Mouse (Mus musculus) hindbrain, embryonic 13.5 days (tissue): Measurements from ENCODE around the gene Btbd16. TPM values are rescaled to one million over a fixed set of nuclear protein-coding genes. Genes with fewer than 3 reads are reported as not detected.

Experiments
- ATAC-seq: fragments of 200-750 bp; cut with Nextera tagmentation; 2 replicates; pipeline ENCODE4 v1.8.0; 2017; ENCODE audit warnings: moderate TSS enrichment; ENCODE audit not compliant: low FRiP score
- H3K27ac ChIP-seq: fragments of 300-500 bp; sonication (generic); 2 replicates; pipeline ENCODE4 v1.5.1; 2015; ENCODE audit warnings: inconsistent platforms, mild to moderate bottlenecking, moderate library complexity
- H3K27me3 ChIP-seq: fragments of 300-500 bp; sonication (generic); 2 replicates; pipeline ENCODE4 v1.6.1; 2015; ENCODE audit warnings: mild to moderate bottlenecking, inconsistent platforms
- H3K36me3 ChIP-seq: fragments of 300-500 bp; sonication (generic); 2 replicates; pipeline ENCODE4 v1.6.1; 2015; ENCODE audit warnings: mild to moderate bottlenecking, inconsistent platforms
- H3K4me1 ChIP-seq: fragments of 300-500 bp; sonication (generic); replicated peaks from 2 replicates; pipeline ENCODE4 v1.6.1; 2015; ENCODE audit warnings: inconsistent platforms
- H3K4me2 ChIP-seq: fragments of 300-500 bp; sonication (generic); 2 replicates; pipeline ENCODE4 v1.6.1; 2015; ENCODE audit warnings: inconsistent platforms, mild to moderate bottlenecking, moderate library complexity
- H3K4me3 ChIP-seq: fragments of 300-500 bp; sonication (generic); 2 replicates; pipeline ENCODE4 v1.5.1; 2015; ENCODE audit warnings: mild to moderate bottlenecking, inconsistent platforms
- H3K9ac ChIP-seq: fragments of 300-500 bp; sonication (generic); 2 replicates; pipeline ENCODE4 v1.6.1; 2015; ENCODE audit warnings: mild to moderate bottlenecking, inconsistent platforms
- H3K9me3 ChIP-seq: fragments of 300-500 bp; sonication (generic); 2 replicates; pipeline ENCODE4 v1.6.1; 2016; ENCODE audit warnings: inconsistent platforms
- WGBS: fragments of 180-500 bp; shearing (Covaris S2); methylation state at CpG from one replicate; pipeline ENCODE4 v1.1.7; 2015; 5-methylcytosine and 5-hydroxymethylcytosine counted together
- polyA plus RNA-seq: library from polyadenylated mRNA; unstranded; fragments of >200 nt; fragmentation: Nextera tagmentation; extraction: Ambion mirVana; gene quantifications from 2 replicates; pipeline ENCODE4 v1.2.1, GENCODE M21; 2015

Gene Btbd16
- polyA plus RNA-seq, 1 experiment from 2014 or later: 0.16 TPM

- H3K9me3 ChIP-seq: no peaks in the 10 kb centered on the region
- no peak for ATAC-seq
- H3K4me1 ChIP-seq: peaks cover 20% of the 10 kb centered on the region
- H3K36me3 ChIP-seq: no peaks in the 10 kb centered on the region
- WGBS: 30% methylated on average over 3 of the region's 3 CpGs
- no peak overlapping the region for H3K27ac ChIP-seq
- H3K9ac ChIP-seq: no peak overlapping the region
- H3K27me3 ChIP-seq: no peaks in the 10 kb centered on the region
- H3K4me2 ChIP-seq: no peak overlapping the region
- H3K4me3 ChIP-seq: no peak overlapping the region
Measured at GRCm38 (mm10) chr7:130855681-130856080, 81.8 kb downstream of the Btbd16 start.

GRCm38 (mm10) chr7:130857973-130858372, 84.1 kb downstream of the Btbd16 start:
- Histone ChIP-seq H3K4me3 (no peak overlapping the region), H3K4me2 (no peak overlapping the region), H3K9me3 (no peaks in the 10 kb centered on the region), H3K4me1 (peaks cover 38% of the 10 kb centered on the region), H3K27ac (no peak overlapping the region), H3K27me3 (no peaks in the 10 kb centered on the region), H3K9ac (no peak overlapping the region), H3K36me3 (no peaks in the 10 kb centered on the region)
- 68% methylated on average over 6 of the region's 6 CpGs for WGBS
- ATAC-seq: no peak

- no peaks in the 10 kb centered on the region for H3K9me3 ChIP-seq
- H3K4me3 ChIP-seq: no peak overlapping the region
- H3K27ac ChIP-seq: no peak overlapping the region
- H3K4me2 ChIP-seq: no peak overlapping the region
- no peak overlapping the region for H3K9ac ChIP-seq
- H3K36me3 ChIP-seq: no peaks in the 10 kb centered on the region
- H3K4me1 ChIP-seq: peaks cover 38% of the 10 kb centered on the region
- 15% methylated on average over 5 of the region's 5 CpGs for WGBS
- ATAC-seq: no peak
- no peaks in the 10 kb centered on the region for H3K27me3 ChIP-seq
Measured at GRCm38 (mm10) chr7:130859926-130860325, 86.1 kb downstream of the Btbd16 start.

GRCm38 (mm10) chr7:130860721-130861142, 86.9 kb downstream of the Btbd16 start:
- Histone ChIP-seq H3K27me3 (no peaks in the 10 kb centered on the region), H3K9me3 (no peaks in the 10 kb centered on the region), H3K4me2 (no peak overlapping the region), H3K27ac (peak overlapping the region; percentile 73), H3K9ac (peak overlapping the region; percentile 51; the same call in 1 of the 2 replicates), H3K4me1 (peaks cover 35% of the 10 kb centered on the region), H3K4me3 (no peak overlapping the region), H3K36me3 (no peaks in the 10 kb centered on the region)
- WGBS: 14% methylated on average over 11 of the region's 11 CpGs
- ATAC-seq: 0 out of 2 replicates have a peak, but pooled peaks have one; percentile 4

GRCm38 (mm10) chr7:130862501-130862900, 88.6 kb downstream of the Btbd16 start:
- no peaks in the 10 kb centered on the region for H3K36me3 ChIP-seq
- H3K4me2 ChIP-seq: no peak overlapping the region
- WGBS: 53% methylated on average over 1 of the region's 1 CpGs

GRCm38 (mm10) chr7:130864711-130865110, 90.8 kb downstream of the Btbd16 start:
- ATAC-seq: no peak
- 77% methylated on average over 7 of the region's 7 CpGs for WGBS
- Histone ChIP-seq H3K27me3 (no peaks in the 10 kb centered on the region), H3K4me1 (peaks cover 38% of the 10 kb centered on the region), H3K36me3 (no peaks in the 10 kb centered on the region), H3K4me2 (no peak overlapping the region), H3K9ac (no peak overlapping the region), H3K27ac (no peak overlapping the region), H3K9me3 (no peaks in the 10 kb centered on the region), H3K4me3 (no peak overlapping the region)

More at GRCm38 (mm10) chr7:130862501-130862900, 88.6 kb downstream of the Btbd16 start:
- H3K27me3 ChIP-seq: no peaks in the 10 kb centered on the region
- ATAC-seq: no peak
- no peak overlapping the region for H3K4me3 ChIP-seq
- H3K27ac ChIP-seq: no peak overlapping the region
- peaks cover 42% of the 10 kb centered on the region for H3K4me1 ChIP-seq
- no peaks in the 10 kb centered on the region for H3K9me3 ChIP-seq
- no peak overlapping the region for H3K9ac ChIP-seq

GRCm38 (mm10) chr7:130865613-130866591, 92.0 kb downstream of the Btbd16 start, which contains the start of gene Plekha1:
TSS of gene Plekha1 (plus strand) at chr7:130865756.
- Histone ChIP-seq H3K9me3 (no peaks in the 10 kb centered on the region), H3K4me1 (peaks cover 29% of the 10 kb centered on the region), H3K9ac (peak within 1 kb of the TSS; percentile 92), H3K4me3 (peak within 1 kb of the TSS; percentile 83), H3K27me3 (no peaks in the 10 kb centered on the region), H3K27ac (peak within 1 kb of the TSS; percentile 92), H3K36me3 (no peaks in the 10 kb centered on the region), H3K4me2 (peak within 1 kb of the TSS; percentile 60)
- WGBS: under 1% methylated on average over 94 of the region's 114 CpGs
- ATAC-seq: peak; percentile 98

- Histone ChIP-seq H3K36me3 (no peaks in the 10 kb centered on the region), H3K4me1 (peaks cover 26% of the 10 kb centered on the region), H3K4me2 (peak overlapping the region; percentile 60), H3K27ac (peak overlapping the region; percentile 92), H3K27me3 (no peaks in the 10 kb centered on the region), H3K9ac (peak overlapping the region; percentile 92), H3K4me3 (peak overlapping the region; percentile 83), H3K9me3 (no peaks in the 10 kb centered on the region)
- under 1% methylated on average over 13 of the region's 13 CpGs for WGBS
- ATAC-seq: no peak
Measured at GRCm38 (mm10) chr7:130866640-130867039, 92.8 kb downstream of the Btbd16 start.

- no peak for ATAC-seq
- Histone ChIP-seq H3K27ac (no peak overlapping the region), H3K36me3 (no peaks in the 10 kb centered on the region), H3K4me2 (peak overlapping the region; percentile 60), H3K27me3 (no peaks in the 10 kb centered on the region), H3K9ac (no peak overlapping the region), H3K4me3 (peak overlapping the region; percentile 83), H3K9me3 (no peaks in the 10 kb centered on the region), H3K4me1 (peaks cover 21% of the 10 kb centered on the region)
- 61% methylated on average over 3 of the region's 3 CpGs for WGBS
Measured at GRCm38 (mm10) chr7:130867256-130867655, 93.4 kb downstream of the Btbd16 start.

Other genes with a start within 250 kb of the Btbd16 start
- gene Nsmce4a, start 201.0 kb upstream of the Btbd16 start, polyA plus RNA-seq: 98.0 and 101 TPM in 2 replicates
- 58.0 and 59.1 TPM in 2 replicates for gene Tacc2, start 196.6 kb upstream of the Btbd16 start, polyA plus RNA-seq
- 63.4 and 65.4 TPM in 2 replicates for gene Plekha1, start 91.7 kb downstream of the Btbd16 start, polyA plus RNA-seq
- gene Htra1, start 162.0 kb downstream of the Btbd16 start, polyA plus RNA-seq: 11.2 and 15.4 TPM in 2 replicates